ENCODE assay signal across 25 mouse cellular contexts in genomic region chr5:28009386-28009785, GRCm38 (mm10).
DNase-seq lines count a peak whose midpoint lies in the region; ATAC-seq and TF ChIP-seq lines count a peak whose summit lies in the region.
"Had no signal": no experiment of that assay in that cellular context is flagged by ENCODE, and none has a peak within 500 bp of the region (broad histone marks: within the 10 kb centered on the region; RNA-seq: fewer than 3 reads in every experiment).

No protein-coding gene starts in this region.

- H3K36me3 ChIP-seq in heart, embryonic 10.5 days, result no peaks in the 10 kb centered on the region
- H3K36me3 ChIP-seq in lung, embryonic 16.5 days (ENCODE audit: control insufficient read depth, insufficient read depth, low read length), result no peaks in the 10 kb centered on the region
- H3K36me3 ChIP-seq: embryonic facial prominence, embryonic 15.5 days; forebrain, embryonic 10.5 days; G1E; heart, embryonic 12.5 days; hindbrain, embryonic 12.5 days had no signal

- H3K27me3 ChIP-seq in heart, embryonic 10.5 days (ENCODE audit: insufficient read depth, poor library complexity, severe bottlenecking), result no peaks in the 10 kb centered on the region
- H3K27me3 ChIP-seq in lung, embryonic 16.5 days (ENCODE audit: control insufficient read depth, insufficient read depth, low read depth, low read length), result no peaks in the 10 kb centered on the region
- H3K27me3 ChIP-seq: embryonic facial prominence, embryonic 15.5 days; heart, embryonic 12.5 days; hindbrain, embryonic 12.5 days had no signal

- H3K4me1 ChIP-seq in heart, embryonic 10.5 days, result no peaks in the 10 kb centered on the region
- no peaks in the 10 kb centered on the region for H3K4me1 ChIP-seq in lung, embryonic 16.5 days (replicated peaks; ENCODE audit: control insufficient read depth, insufficient read depth, low read length)
- 0 out of 2 replicates have a peak, but pooled peaks cover 3% of the 10 kb centered on the region for H3K4me1 ChIP-seq in lung, adult 2 months (ENCODE audit: control insufficient read depth, insufficient read depth, low read length)
- H3K4me1 ChIP-seq: embryonic facial prominence, embryonic 15.5 days; forebrain, embryonic 10.5 days; heart, embryonic 12.5 days; hindbrain, embryonic 12.5 days had no signal

- ATAC-seq in lung, embryonic 16.5 days (ENCODE audit: low read depth), result 0 out of 2 replicates have a peak, but pooled peaks have one; percentile 31
- ATAC-seq: CD4-positive, CD25-positive, alpha-beta regulatory T cell, adult 4 months; forebrain, embryonic 16.5 days; hindbrain, postnatal 0 days had no signal

- H3K9me3 ChIP-seq in heart, embryonic 10.5 days, result no peaks in the 10 kb centered on the region
- H3K9me3 ChIP-seq in lung, embryonic 16.5 days (ENCODE audit: control insufficient read depth, low read length), result no peaks in the 10 kb centered on the region
- H3K9me3 ChIP-seq: embryonic facial prominence, embryonic 15.5 days; forebrain, embryonic 10.5 days; G1E; heart, embryonic 12.5 days; hindbrain, embryonic 12.5 days had no signal

- H3K4me2 ChIP-seq in lung, embryonic 16.5 days (ENCODE audit: low read depth, low read length), result no peak overlapping the region
- H3K4me2 ChIP-seq: embryonic facial prominence, embryonic 15.5 days; heart, embryonic 12.5 days; hindbrain, embryonic 12.5 days had no signal

- TF ChIP-seq CTCF in lung, adult 2 months (IDR thresholded peaks at IDR 0.05; ENCODE audit: insufficient read depth, low read length), result no peak

- no peak for TF ChIP-seq POLR2A in lung, adult 2 months (IDR thresholded peaks at IDR 0.05; ENCODE audit: borderline replicate concordance, extremely low read depth, low read depth, low read length)

- no peak overlapping the region for H3K4me3 ChIP-seq in heart, embryonic 10.5 days
- H3K4me3 ChIP-seq in lung, embryonic 16.5 days (ENCODE audit: low read length), result no peak overlapping the region
- H3K4me3 ChIP-seq in lung, adult 2 months (replicated peaks; ENCODE audit: extremely low read depth, low read depth, low read length), result no peak overlapping the region
- H3K4me3 ChIP-seq: embryonic facial prominence, embryonic 15.5 days; erythroblast, embryonic 14.5 days; forebrain, embryonic 10.5 days; heart, adult 2 months; heart, embryonic 12.5 days; hindbrain, embryonic 12.5 days had no signal

- intact Hi-C loops in heart, postnatal 14 days (cut with DNase I), result no loop called here

- H3K9ac ChIP-seq in lung, embryonic 16.5 days (ENCODE audit: low read length), result no peak overlapping the region
- H3K9ac ChIP-seq: embryonic facial prominence, embryonic 15.5 days; heart, embryonic 12.5 days; hindbrain, embryonic 12.5 days had no signal

- 80% methylated on average over 4 of the region's 4 CpGs for WGBS in heart, embryonic 10.5 days
- 65% methylated on average over 4 of the region's 4 CpGs for WGBS in lung, embryonic 16.5 days
- WGBS in lung, adult 2 months, result 71% methylated on average over 4 of the region's 4 CpGs

- peak; percentile 12 to 28 for DNase-seq in cerebellum, postnatal 10 days
- no peak for DNase-seq in cerebellum, postnatal 4 days (ENCODE audit: low spot score in 2 of 2)
- DNase-seq in heart, embryonic 10.5 days (ENCODE audit: low spot score), result peak; percentile 66
- DNase-seq in heart, postnatal 14 days, result no peak
- DNase-seq in lung, adult 2 months, result no peak
- peak; percentile 15 to 53 for DNase-seq in urinary bladder, postnatal 4 days (ENCODE audit: low spot score in 2 of 2)
- no peak for DNase-seq in urinary bladder, adult 18-20 months (ENCODE audit: low spot score in 2 of 2)
- DNase-seq: adrenal gland, postnatal 10 days; B cell, adult 2 months; cerebellum, adult 11-12 months; cerebellum, adult 9-10 months; embryo, embryonic 11 days; gastrocnemius, postnatal 10 days; heart, adult 2 months; heart, postnatal 4 days had no signal

- no peak overlapping the region for H3K27ac ChIP-seq in heart, embryonic 10.5 days
- no peak overlapping the region for H3K27ac ChIP-seq in lung, embryonic 16.5 days (ENCODE audit: low read length)
- H3K27ac ChIP-seq: embryonic facial prominence, embryonic 15.5 days; forebrain, embryonic 10.5 days; heart, adult 2 months; hindbrain, embryonic 12.5 days; hindbrain, postnatal 0 days had no signal

Comparison
In these comparisons a context has a peak if more than half of its experiments do, and no peak if none do; other contexts are left out.
1. DNase-seq: peak in cerebellum, postnatal 10 days (2 of 2), heart, embryonic 10.5 days (single experiment) and urinary bladder, postnatal 4 days (2 of 2); none in cerebellum, postnatal 4 days (0 of 2), heart, postnatal 14 days (0 of 2), lung, adult 2 months (single experiment) and urinary bladder, adult 18-20 months (0 of 2).